Mouse (Mus musculus): Measurements from ENCODE around the gene Max. TPM values are rescaled to one million over a fixed set of nuclear protein-coding genes. Genes with fewer than 3 reads are reported as not detected.
A peak's percentile ranks its signal among the peaks of the same experiment; 100 is the strongest.

Max gene
- total and polyA plus RNA-seq, 2 experiments from 2014 or later = 8.4 to 26.8 TPM

DNA sequence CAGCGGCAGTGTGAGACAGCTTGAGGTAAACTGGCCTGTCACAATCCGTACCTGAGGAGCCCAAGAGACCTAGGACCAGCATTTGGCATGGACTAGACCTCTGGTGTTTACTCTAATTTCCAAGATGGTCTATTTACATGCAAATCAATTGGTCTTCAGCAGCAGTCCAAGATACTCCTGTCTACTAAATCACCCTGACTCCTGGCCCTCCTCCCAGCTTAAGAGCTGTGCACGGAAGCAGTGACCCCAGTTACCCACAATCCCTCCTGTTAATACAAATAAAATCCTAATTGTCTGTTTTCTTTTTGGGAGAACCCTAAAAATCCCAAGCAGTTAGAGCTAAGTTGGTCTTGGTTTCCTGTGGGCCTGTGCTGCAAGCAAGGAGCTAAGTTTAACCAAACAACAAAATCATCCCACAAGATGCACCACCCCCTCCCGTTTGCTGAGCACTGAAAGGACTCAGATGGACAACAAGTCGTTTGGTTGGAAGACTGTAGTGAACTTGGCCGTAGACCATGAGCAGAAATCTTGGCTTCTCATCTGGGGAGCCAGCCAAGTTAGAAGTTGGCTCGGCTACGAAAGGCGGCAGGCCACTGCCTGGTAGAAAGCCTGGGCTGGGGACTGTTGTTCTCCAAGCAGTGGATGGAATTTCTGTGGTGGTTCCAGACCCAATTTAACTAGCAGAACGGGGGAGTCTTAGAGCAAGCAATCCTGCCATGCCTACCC, 7.1 kb downstream of the Max start:
- no peak overlapping the region for H3K4me3 ChIP-seq (ENCODE audit: low read depth, low read length)
- DNase-seq (ENCODE audit: low spot score) = peak; percentile 41
- no peak for TF ChIP-seq CTCF (IDR thresholded peaks at IDR 0.05; ENCODE audit: low read depth)
- no peak for TF ChIP-seq EP300 (IDR thresholded peaks at IDR 0.05; ENCODE audit: low read depth)
- no peaks in the 10 kb centered on the region for H3K9me3 ChIP-seq (replicated peaks; ENCODE audit: control insufficient read depth, low read length)
- WGBS = 39% methylated on average over 10 of the region's 10 CpGs
- ATAC-seq (ENCODE audit: insufficient read depth, low read depth) = peak; percentile 52
- H3K9ac ChIP-seq (replicated peaks; ENCODE audit: low read depth, low read length) = peak overlapping the region; percentile 17; the same call in 1 of the 2 replicates
- no peak overlapping the region for H3K4me2 ChIP-seq (ENCODE audit: low read depth, low read length)
- peak overlapping the region; percentile 65 for H3K27ac ChIP-seq (ENCODE audit: low read depth)
- peaks cover 17% of the 10 kb centered on the region; the same call in 1 of the 2 replicates for H3K4me1 ChIP-seq (ENCODE audit: control insufficient read depth, insufficient read depth)
- no peaks in the 10 kb centered on the region for H3K27me3 ChIP-seq (ENCODE audit: control insufficient read depth, insufficient read depth, low read length)
- peaks cover 57% of the 10 kb centered on the region for H3K36me3 ChIP-seq (replicated peaks; ENCODE audit: control insufficient read depth, insufficient read depth, low read length)

GRCm38 (mm10) chr12:76953750-76954363, 8.1 kb downstream of the Max start:
- Histone ChIP-seq H3K4me2 (ENCODE audit: low read depth, low read length) (no peak overlapping the region), H3K4me3 (ENCODE audit: low read depth, low read length) (no peak overlapping the region), H3K9ac (replicated peaks; ENCODE audit: low read depth, low read length) (no peak overlapping the region), H3K9me3 (replicated peaks; ENCODE audit: control insufficient read depth, low read length) (no peaks in the 10 kb centered on the region), H3K4me1 (ENCODE audit: control insufficient read depth, insufficient read depth) (peaks cover 17% of the 10 kb centered on the region; the same call in 1 of the 2 replicates), H3K27me3 (ENCODE audit: control insufficient read depth, insufficient read depth, low read length) (no peaks in the 10 kb centered on the region), H3K36me3 (replicated peaks; ENCODE audit: control insufficient read depth, insufficient read depth, low read length) (peaks cover 66% of the 10 kb centered on the region), H3K27ac (ENCODE audit: low read depth) (no peak overlapping the region)
- DNase-seq (ENCODE audit: low spot score) (no peak), ATAC-seq (ENCODE audit: insufficient read depth, low read depth) (no peak)
- WGBS = 96% methylated on average over 2 of the region's 2 CpGs
- TF ChIP-seq EP300 (IDR thresholded peaks at IDR 0.05; ENCODE audit: low read depth) = no peak
- TF ChIP-seq CTCF (IDR thresholded peaks at IDR 0.05; ENCODE audit: low read depth) = no peak

DNA sequence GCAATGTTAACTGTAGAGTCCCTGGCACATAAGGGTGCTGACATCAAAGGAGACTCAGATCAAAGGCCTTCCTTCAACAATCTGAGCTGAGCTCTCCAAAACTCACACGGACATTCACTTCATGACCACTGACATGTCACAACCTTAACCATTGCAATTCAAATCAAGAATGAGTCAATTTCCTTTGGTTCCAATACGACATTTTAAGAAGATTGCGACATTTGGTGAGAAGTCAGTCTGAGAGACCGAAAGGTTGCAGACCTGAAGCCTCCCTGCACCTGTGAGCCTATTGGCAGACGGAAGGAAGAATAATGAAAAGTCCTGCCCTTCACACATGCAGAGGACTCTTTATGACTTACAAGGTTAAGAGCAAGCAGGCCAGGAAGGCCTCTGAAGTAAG, 11.7 kb downstream of the Max start:
- ATAC-seq (ENCODE audit: insufficient read depth, low read depth) (no peak), DNase-seq (ENCODE audit: low spot score) (no peak)
- Histone ChIP-seq H3K9me3 (replicated peaks; ENCODE audit: control insufficient read depth, low read length) (no peaks in the 10 kb centered on the region), H3K4me2 (ENCODE audit: low read depth, low read length) (no peak overlapping the region), H3K4me3 (ENCODE audit: low read depth, low read length) (no peak overlapping the region), H3K27ac (ENCODE audit: low read depth) (no peak overlapping the region), H3K36me3 (replicated peaks; ENCODE audit: control insufficient read depth, insufficient read depth, low read length) (peaks cover 82% of the 10 kb centered on the region), H3K4me1 (ENCODE audit: control insufficient read depth, insufficient read depth) (peaks cover 13% of the 10 kb centered on the region; the same call in 1 of the 2 replicates), H3K27me3 (ENCODE audit: control insufficient read depth, insufficient read depth, low read length) (no peaks in the 10 kb centered on the region), H3K9ac (replicated peaks; ENCODE audit: low read depth, low read length) (no peak overlapping the region)
- TF ChIP-seq EP300 (IDR thresholded peaks at IDR 0.05; ENCODE audit: low read depth) (no peak), CTCF (IDR thresholded peaks at IDR 0.05; ENCODE audit: low read depth) (no peak)
- 82% methylated on average over 5 of the region's 5 CpGs for WGBS

DNA sequence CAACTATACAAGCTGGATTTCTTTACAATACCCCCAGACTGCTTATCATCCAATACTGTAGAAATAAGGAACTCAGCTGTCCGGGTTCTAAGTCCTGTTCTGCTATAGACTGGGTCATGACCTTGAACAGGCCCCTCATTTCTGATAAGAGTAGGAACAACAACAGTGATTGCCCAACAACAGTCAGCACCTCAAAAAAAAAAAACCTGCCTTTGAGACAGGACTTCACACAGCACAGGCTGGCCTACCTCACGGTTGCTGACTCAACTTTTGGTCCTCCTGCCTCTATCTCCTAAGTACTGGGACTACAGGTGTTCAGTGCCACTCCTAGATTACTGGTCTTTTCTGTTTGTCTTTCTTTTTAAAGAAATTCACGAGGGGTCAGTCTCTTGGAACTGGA, 13.2 kb downstream of the Max start:
- TF ChIP-seq CTCF (IDR thresholded peaks at IDR 0.05; ENCODE audit: low read depth) (no peak), EP300 (IDR thresholded peaks at IDR 0.05; ENCODE audit: low read depth) (no peak)
- no peak overlapping the region for H3K27ac ChIP-seq (ENCODE audit: low read depth)
- H3K4me1 ChIP-seq (ENCODE audit: control insufficient read depth, insufficient read depth) = no peaks in the 10 kb centered on the region
- peaks cover 95% of the 10 kb centered on the region for H3K36me3 ChIP-seq (replicated peaks; ENCODE audit: control insufficient read depth, insufficient read depth, low read length)
- ATAC-seq (ENCODE audit: insufficient read depth, low read depth) (no peak), DNase-seq (ENCODE audit: low spot score) (no peak)
- H3K27me3 ChIP-seq (ENCODE audit: control insufficient read depth, insufficient read depth, low read length) = no peaks in the 10 kb centered on the region
- 28% methylated on average over 3 of the region's 3 CpGs for WGBS
- no peaks in the 10 kb centered on the region for H3K9me3 ChIP-seq (replicated peaks; ENCODE audit: control insufficient read depth, low read length)
- H3K4me3 ChIP-seq (ENCODE audit: low read depth, low read length) = no peak overlapping the region
- H3K9ac ChIP-seq (replicated peaks; ENCODE audit: low read depth, low read length) = no peak overlapping the region
- H3K4me2 ChIP-seq (ENCODE audit: low read depth, low read length) = no peak overlapping the region

DNA sequence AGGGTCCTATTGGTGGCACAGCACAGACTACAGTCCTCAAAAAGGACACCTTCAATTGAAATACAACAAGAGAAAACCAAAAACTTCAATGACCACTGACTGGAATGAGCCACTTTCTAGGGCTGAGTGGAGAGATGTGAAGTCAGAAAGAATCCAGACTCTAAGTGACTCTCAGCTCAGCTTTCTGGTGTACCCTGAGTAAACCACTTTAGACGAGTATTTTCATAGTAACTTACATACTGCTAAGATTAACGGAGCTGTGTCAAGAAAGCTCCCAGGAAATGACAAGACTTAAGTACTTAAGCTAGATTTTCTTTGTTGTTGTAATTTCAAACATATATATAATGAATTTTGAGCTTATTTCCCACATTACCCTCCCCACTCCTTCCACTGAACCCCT, 13.8 kb downstream of the Max start:
- no peak overlapping the region for H3K4me3 ChIP-seq (ENCODE audit: low read depth, low read length)
- no peak overlapping the region for H3K4me2 ChIP-seq (ENCODE audit: low read depth, low read length)
- H3K4me1 ChIP-seq (ENCODE audit: control insufficient read depth, insufficient read depth) = no peaks in the 10 kb centered on the region
- H3K36me3 ChIP-seq (replicated peaks; ENCODE audit: control insufficient read depth, insufficient read depth, low read length) = peaks cover 96% of the 10 kb centered on the region
- H3K9me3 ChIP-seq (replicated peaks; ENCODE audit: control insufficient read depth, low read length) = no peaks in the 10 kb centered on the region
- TF ChIP-seq CTCF (IDR thresholded peaks at IDR 0.05; ENCODE audit: low read depth) = no peak
- no peak for TF ChIP-seq EP300 (IDR thresholded peaks at IDR 0.05; ENCODE audit: low read depth)
- no peaks in the 10 kb centered on the region for H3K27me3 ChIP-seq (ENCODE audit: control insufficient read depth, insufficient read depth, low read length)
- DNase-seq (ENCODE audit: low spot score) = no peak
- WGBS = 69% methylated on average over 2 of the region's 2 CpGs
- no peak for ATAC-seq (ENCODE audit: insufficient read depth, low read depth)
- no peak overlapping the region for H3K27ac ChIP-seq (ENCODE audit: low read depth)
- no peak overlapping the region for H3K9ac ChIP-seq (replicated peaks; ENCODE audit: low read depth, low read length)

Data from heart, postnatal 0 days (tissue).